8 mouse cellular contexts compared by ENCODE assay signal in the genomic region with DNA sequence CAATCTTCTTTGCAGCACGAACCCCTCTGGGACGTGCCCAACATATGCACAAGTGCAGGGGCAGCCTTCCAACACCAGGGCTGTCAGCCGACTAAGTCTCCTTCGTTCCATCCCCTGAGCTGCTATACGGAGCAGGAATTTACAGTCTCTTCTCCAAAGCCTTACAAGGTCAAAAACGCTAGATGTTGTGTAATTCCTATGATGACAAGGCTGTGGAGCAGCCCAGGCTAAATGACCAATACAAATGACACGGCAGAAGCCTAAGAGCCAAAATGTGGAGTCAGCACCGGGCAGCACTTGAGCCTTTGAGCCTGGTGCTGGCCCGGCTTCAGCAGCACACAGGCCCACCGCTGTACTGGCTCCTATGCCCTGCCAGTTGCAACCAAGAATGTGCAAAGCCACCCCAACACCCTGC. TPM values are rescaled to one million over a fixed set of nuclear protein-coding genes. Genes with fewer than 3 reads are reported as not detected.
DNase-seq lines count a peak whose midpoint lies in the region; ATAC-seq and TF ChIP-seq lines count a peak whose summit lies in the region.

No protein-coding gene starts in this region.

- no peaks in the 10 kb centered on the region for H3K9me3 ChIP-seq in heart, embryonic 16.5 days (replicated peaks; ENCODE audit: control insufficient read depth, low read length)
- H3K9me3 ChIP-seq in liver, embryonic 16.5 days (replicated peaks; ENCODE audit: control insufficient read depth, low read length): no peaks in the 10 kb centered on the region

- no peak for TF ChIP-seq POLR2A in brain, embryonic 14.5 days (IDR thresholded peaks at IDR 0.05; ENCODE audit: borderline replicate concordance, extremely low read depth, insufficient read depth, insufficient read length, poor library complexity, severe bottlenecking)

- WGBS in heart, embryonic 16.5 days: 33% methylated on average over 10 of the region's 10 CpGs
- WGBS in liver, embryonic 16.5 days (ENCODE audit: insufficient replicate concordance): 67% methylated on average over 10 of the region's 10 CpGs

- H3K27me3 ChIP-seq in heart, embryonic 16.5 days (ENCODE audit: control insufficient read depth, insufficient read depth, low read length): no peaks in the 10 kb centered on the region
- no peaks in the 10 kb centered on the region for H3K27me3 ChIP-seq in liver, embryonic 16.5 days (ENCODE audit: control insufficient read depth, insufficient read depth, low read depth, low read length)

- peaks cover 45% of the 10 kb centered on the region for H3K4me1 ChIP-seq in heart, embryonic 16.5 days (ENCODE audit: control insufficient read depth, insufficient read depth, low read length)
- peaks cover 13% of the 10 kb centered on the region for H3K4me1 ChIP-seq in liver, embryonic 16.5 days (ENCODE audit: control insufficient read depth, low read depth, low read length)

- peak overlapping the region; percentile 67 for H3K27ac ChIP-seq in left cerebral cortex, adult 2 months
- H3K27ac ChIP-seq in heart, embryonic 16.5 days (ENCODE audit: low read length): peak overlapping the region; percentile 86
- H3K27ac ChIP-seq in liver, embryonic 16.5 days (ENCODE audit: low read length): no peak overlapping the region

- H3K4me2 ChIP-seq in heart, embryonic 16.5 days (ENCODE audit: low read depth, low read length): peak overlapping the region; percentile 14; the same call in 1 of the 2 replicates
- no peak overlapping the region for H3K4me2 ChIP-seq in liver, embryonic 16.5 days (ENCODE audit: low read depth, low read length)

- peak; percentile 45; the same call in 1 of the 2 replicates for ATAC-seq in heart, embryonic 16.5 days (replicated peaks; ENCODE audit: extremely low read depth, insufficient read depth, low FRiP score)
- ATAC-seq in liver, embryonic 16.5 days (ENCODE audit: low read depth): peak; percentile 35

- H3K36me3 ChIP-seq in heart, embryonic 16.5 days (ENCODE audit: control insufficient read depth, insufficient read depth): no peaks in the 10 kb centered on the region
- H3K36me3 ChIP-seq in liver, embryonic 16.5 days (ENCODE audit: control insufficient read depth, insufficient read depth): no peaks in the 10 kb centered on the region

- TF ChIP-seq CTCF in left cerebral cortex, adult 2 months (IDR thresholded peaks at IDR 0.05): no peak; the same call in none of the 2 replicates
- TF ChIP-seq CTCF in brain, embryonic 14.5 days (IDR thresholded peaks at IDR 0.05; ENCODE audit: borderline replicate concordance, extremely low read depth, insufficient read depth, insufficient read length): no peak

- peak overlapping the region; percentile 46 for H3K9ac ChIP-seq in heart, embryonic 16.5 days (ENCODE audit: low read length)
- no peak overlapping the region for H3K9ac ChIP-seq in liver, embryonic 16.5 days (ENCODE audit: low read depth, low read length)

- DNase-seq in left cerebral cortex, adult 2 months (ENCODE audit: extremely low spot score in 1 of 2, low spot score in 2 of 2): no peak
- DNase-seq in left cerebral cortex, adult 9 months (ENCODE audit: low spot score in 2 of 2): no peak
- DNase-seq in brain, embryonic 14.5 days (ENCODE audit: low read depth): peak; percentile 45
- no peak for DNase-seq in thymus, postnatal 0 days (ENCODE audit: low spot score)
- DNase-seq in right cerebral cortex, postnatal 36 days (ENCODE audit: low spot score in 2 of 2): no peak
- DNase-seq in frontal cortex, postnatal 14 days (ENCODE audit: low spot score in 2 of 2): no peak

- intact Hi-C loops in left cerebral cortex, adult 2 months (cut with DNase I): no loop called here

- no peak overlapping the region for H3K4me3 ChIP-seq in left cerebral cortex, adult 2 months
- H3K4me3 ChIP-seq in heart, embryonic 16.5 days (ENCODE audit: low read length): no peak overlapping the region
- no peak overlapping the region for H3K4me3 ChIP-seq in liver, embryonic 16.5 days (ENCODE audit: low read depth, low read length)

RNA-seq across cellular contexts. Expression of a gene that starts 35.4 kb away (rescaled TPM):
- total RNA-seq in left cerebral cortex, adult 2 months (2021): 100 to 1,000 TPM; 160 to 161 TPM
- 63.5 and 66.4 TPM in 2 replicates for polyA plus RNA-seq in brain, embryonic 14.5 days (2012; rRNA removed)
- 141 and 152 TPM in 2 replicates for polyA plus RNA-seq in heart, embryonic 16.5 days (2015; fragmentation: Nextera tagmentation; extraction: Ambion mirVana)
- 37.7 and 39.6 TPM in 2 replicates for polyA plus RNA-seq in liver, embryonic 16.5 days (2015; fragmentation: Nextera tagmentation; extraction: Ambion mirVana)
- polyA plus RNA-seq in thymus, postnatal 0 days (2015; fragmentation: Nextera tagmentation; extraction: Ambion mirVana): 15.8 and 16.1 TPM in 2 replicates
